Mouse (Mus musculus) hindbrain, embryonic 13.5 days (tissue): Measurements from ENCODE around the gene Tram2. TPM values are rescaled to one million over a fixed set of nuclear protein-coding genes. Genes with fewer than 3 reads are reported as not detected.

Experiments
- ATAC-seq: fragments of 200-750 bp; cut with Nextera tagmentation; 2 replicates; pipeline ENCODE4 v1.8.0; 2017; ENCODE audit warnings: moderate TSS enrichment; ENCODE audit not compliant: low FRiP score
- H3K27ac ChIP-seq: fragments of 300-500 bp; sonication (generic); 2 replicates; pipeline ENCODE4 v1.5.1; 2015; ENCODE audit warnings: inconsistent platforms, mild to moderate bottlenecking, moderate library complexity
- H3K27me3 ChIP-seq: fragments of 300-500 bp; sonication (generic); 2 replicates; pipeline ENCODE4 v1.6.1; 2015; ENCODE audit warnings: mild to moderate bottlenecking, inconsistent platforms
- H3K36me3 ChIP-seq: fragments of 300-500 bp; sonication (generic); 2 replicates; pipeline ENCODE4 v1.6.1; 2015; ENCODE audit warnings: mild to moderate bottlenecking, inconsistent platforms
- H3K4me1 ChIP-seq: fragments of 300-500 bp; sonication (generic); replicated peaks from 2 replicates; pipeline ENCODE4 v1.6.1; 2015; ENCODE audit warnings: inconsistent platforms
- H3K4me2 ChIP-seq: fragments of 300-500 bp; sonication (generic); 2 replicates; pipeline ENCODE4 v1.6.1; 2015; ENCODE audit warnings: inconsistent platforms, mild to moderate bottlenecking, moderate library complexity
- H3K4me3 ChIP-seq: fragments of 300-500 bp; sonication (generic); 2 replicates; pipeline ENCODE4 v1.5.1; 2015; ENCODE audit warnings: mild to moderate bottlenecking, inconsistent platforms
- H3K9ac ChIP-seq: fragments of 300-500 bp; sonication (generic); 2 replicates; pipeline ENCODE4 v1.6.1; 2015; ENCODE audit warnings: mild to moderate bottlenecking, inconsistent platforms
- H3K9me3 ChIP-seq: fragments of 300-500 bp; sonication (generic); 2 replicates; pipeline ENCODE4 v1.6.1; 2016; ENCODE audit warnings: inconsistent platforms
- WGBS: fragments of 180-500 bp; shearing (Covaris S2); methylation state at CpG from one replicate; pipeline ENCODE4 v1.1.7; 2015; 5-methylcytosine and 5-hydroxymethylcytosine counted together
- polyA plus RNA-seq: library from polyadenylated mRNA; unstranded; fragments of >200 nt; fragmentation: Nextera tagmentation; extraction: Ambion mirVana; gene quantifications from 2 replicates; pipeline ENCODE4 v1.2.1, GENCODE M21; 2015

Tram2 gene
- polyA plus RNA-seq, 1 experiment from 2014 or later, result 2.4 TPM

DNA sequence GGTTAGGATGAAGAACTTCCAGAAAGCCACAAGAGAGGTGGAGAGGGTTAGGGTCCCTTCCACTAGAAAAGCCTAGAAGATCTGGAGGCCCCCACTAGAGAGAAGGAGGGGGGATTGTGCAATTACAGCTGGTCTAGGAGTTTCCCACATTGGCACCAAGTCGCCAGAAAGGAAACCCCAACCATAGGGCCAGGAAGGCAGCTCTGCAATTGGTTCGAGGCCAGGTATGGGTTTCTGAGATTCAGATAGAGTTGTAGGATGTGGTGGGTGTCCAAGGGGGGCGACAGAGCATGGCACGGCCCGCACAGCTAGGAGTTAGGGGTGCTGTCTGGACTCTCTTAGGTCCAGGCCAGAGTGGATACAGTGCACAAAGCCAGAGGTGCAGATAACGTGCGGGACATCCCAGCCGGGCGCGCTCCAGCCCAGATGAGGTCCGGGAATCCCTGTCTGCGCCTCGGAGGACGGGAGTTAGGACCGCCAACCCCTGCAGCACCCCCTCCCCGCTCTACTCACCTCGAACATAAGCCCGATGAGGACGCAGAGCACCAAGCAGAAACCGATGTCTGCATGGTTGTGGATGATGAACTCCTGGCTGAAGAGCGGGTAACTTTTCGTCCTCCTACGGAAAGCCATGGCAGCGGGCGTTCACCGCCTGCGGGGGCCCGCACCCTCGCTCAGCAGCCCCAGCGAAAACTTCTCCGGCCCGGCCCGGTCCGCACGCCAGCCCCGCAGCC lies 381 bp downstream of the Tram2 start:
- Histone ChIP-seq H3K27me3 (no peaks in the 10 kb centered on the region), H3K36me3 (no peaks in the 10 kb centered on the region), H3K27ac (no peak overlapping the region), H3K4me1 (peaks cover 48% of the 10 kb centered on the region), H3K4me3 (peak overlapping the region; percentile 60), H3K4me2 (peak overlapping the region; percentile 69), H3K9ac (peak overlapping the region; percentile 80), H3K9me3 (no peaks in the 10 kb centered on the region)
- WGBS, result under 1% methylated on average over 36 of the region's 36 CpGs
- ATAC-seq, result peak; percentile 67

- no peaks in the 10 kb centered on the region for H3K27me3 ChIP-seq
- no peak overlapping the region for H3K27ac ChIP-seq
- peaks cover 58% of the 10 kb centered on the region for H3K4me1 ChIP-seq
- H3K36me3 ChIP-seq, result no peaks in the 10 kb centered on the region
- no peak for ATAC-seq
- H3K9me3 ChIP-seq, result no peaks in the 10 kb centered on the region
- H3K4me3 ChIP-seq, result peak overlapping the region; percentile 60
- peak overlapping the region; percentile 69 for H3K4me2 ChIP-seq
- 0 out of 2 replicates have a peak overlapping the region, but pooled peaks have one; percentile 6 for H3K9ac ChIP-seq
- 75% methylated on average over 7 of the region's 7 CpGs for WGBS
Observed at GRCm38 (mm10) chr1:21077619-21078018, 1.4 kb downstream of the Tram2 start.

- Histone ChIP-seq H3K36me3 (no peaks in the 10 kb centered on the region), H3K4me1 (peaks cover 60% of the 10 kb centered on the region), H3K4me2 (peak overlapping the region; percentile 69), H3K27me3 (no peaks in the 10 kb centered on the region), H3K9ac (0 out of 2 replicates have a peak overlapping the region, but pooled peaks have one; percentile 6), H3K9me3 (no peaks in the 10 kb centered on the region), H3K27ac (no peak overlapping the region), H3K4me3 (peak overlapping the region; percentile 60; the same call in 1 of the 2 replicates)
- no peak for ATAC-seq
- 46% methylated on average over 5 of the region's 5 CpGs for WGBS
Observed at GRCm38 (mm10) chr1:21077191-21077590, 1.8 kb downstream of the Tram2 start.

DNA sequence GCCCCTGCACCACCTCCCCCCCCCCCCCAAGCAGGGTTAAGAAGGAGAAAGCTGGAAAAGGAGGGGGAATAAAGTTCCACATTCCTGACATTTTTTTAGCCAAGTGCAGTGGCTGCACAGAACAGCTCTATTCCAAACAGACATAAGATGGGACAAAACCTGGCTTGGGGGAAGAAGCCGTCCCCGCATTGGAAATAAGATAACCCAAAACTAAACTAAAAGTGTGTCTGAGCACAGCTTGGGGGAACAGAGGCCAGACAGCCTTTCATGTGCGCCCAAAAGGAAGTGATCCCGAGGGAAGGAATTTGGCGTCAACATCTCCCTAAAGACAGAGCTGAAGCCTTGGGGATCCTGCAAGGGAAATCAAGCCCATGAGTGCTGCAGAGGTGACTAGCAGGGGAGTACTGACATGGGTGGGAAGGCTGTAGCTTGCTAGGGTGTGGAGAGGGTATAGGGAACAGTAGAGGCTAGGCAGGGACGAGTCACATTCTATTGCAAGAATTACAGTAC lies 3.0 kb downstream of the Tram2 start:
- no peak for ATAC-seq

GRCm38 (mm10) chr1:21074231-21074630 lies 4.8 kb downstream of the Tram2 start:
- no peak overlapping the region for H3K9ac ChIP-seq
- H3K4me3 ChIP-seq, result no peak overlapping the region
- ATAC-seq, result peak; percentile 19; the same call in 1 of the 2 replicates
- H3K27ac ChIP-seq, result peak overlapping the region; percentile 66
- H3K27me3 ChIP-seq, result no peaks in the 10 kb centered on the region
- H3K4me2 ChIP-seq, result peak overlapping the region; percentile 13; the same call in 1 of the 2 replicates
- no peaks in the 10 kb centered on the region for H3K9me3 ChIP-seq
- no peaks in the 10 kb centered on the region for H3K36me3 ChIP-seq
- 28% methylated on average over 5 of the region's 5 CpGs for WGBS
- H3K4me1 ChIP-seq, result peaks cover 60% of the 10 kb centered on the region

More for the DNA sequence above, 3.0 kb downstream of the Tram2 start:
- H3K9me3 ChIP-seq, result no peaks in the 10 kb centered on the region
- WGBS, result 20% methylated on average over 6 of the region's 6 CpGs
- no peaks in the 10 kb centered on the region for H3K36me3 ChIP-seq
- peak overlapping the region; percentile 69 for H3K4me2 ChIP-seq
- H3K27ac ChIP-seq, result peak overlapping the region; percentile 25; the same call in 1 of the 2 replicates
- no peak overlapping the region for H3K4me3 ChIP-seq
- H3K4me1 ChIP-seq, result peaks cover 60% of the 10 kb centered on the region
- H3K27me3 ChIP-seq, result no peaks in the 10 kb centered on the region
- no peak overlapping the region for H3K9ac ChIP-seq

DNA sequence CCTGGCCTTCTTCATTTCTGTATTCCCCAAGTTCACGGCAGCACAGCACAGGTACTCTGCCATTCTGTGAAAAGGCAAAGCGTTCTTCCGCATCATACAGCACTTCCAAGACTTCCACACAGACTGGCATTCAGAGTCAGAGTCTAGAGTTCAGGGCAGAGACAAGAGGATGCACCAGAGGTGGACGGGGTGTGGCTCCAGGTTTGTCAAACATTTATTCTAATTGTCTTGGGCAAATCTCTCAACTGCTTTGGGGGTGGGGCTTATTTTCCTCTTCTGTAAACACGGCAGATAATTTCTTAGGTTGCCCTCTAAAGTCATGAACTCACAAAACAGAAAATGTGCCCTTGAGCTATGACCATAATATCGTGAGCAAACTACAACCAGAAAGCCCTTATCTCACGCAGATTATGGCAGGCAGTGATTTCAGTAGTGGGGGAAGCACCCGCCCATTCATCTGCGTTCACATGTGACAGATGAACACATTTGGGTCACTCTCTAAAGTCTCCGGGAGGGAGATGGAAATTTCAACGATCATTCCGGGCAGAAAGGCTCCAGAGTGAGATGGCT lies 6.1 kb downstream of the Tram2 start:
- Histone ChIP-seq H3K4me2 (no peak overlapping the region), H3K9ac (no peak overlapping the region), H3K4me3 (no peak overlapping the region), H3K36me3 (no peaks in the 10 kb centered on the region), H3K4me1 (peaks cover 52% of the 10 kb centered on the region), H3K27ac (no peak overlapping the region; the same call in 1 of the 2 replicates), H3K9me3 (no peaks in the 10 kb centered on the region), H3K27me3 (no peaks in the 10 kb centered on the region)
- WGBS, result 84% methylated on average over 12 of the region's 12 CpGs
- ATAC-seq, result no peak

GRCm38 (mm10) chr1:21070658-21071057 lies 8.4 kb downstream of the Tram2 start:
- H3K9ac ChIP-seq, result no peak overlapping the region
- no peaks in the 10 kb centered on the region for H3K27me3 ChIP-seq
- peaks cover 32% of the 10 kb centered on the region for H3K4me1 ChIP-seq
- 0 out of 2 replicates have a peak, but pooled peaks cover 5% of the 10 kb centered on the region for H3K9me3 ChIP-seq
- H3K4me3 ChIP-seq, result no peak overlapping the region
- no peak for ATAC-seq
- 72% methylated on average over 13 of the region's 13 CpGs for WGBS
- H3K4me2 ChIP-seq, result no peak overlapping the region
- no peaks in the 10 kb centered on the region for H3K36me3 ChIP-seq
- no peak overlapping the region for H3K27ac ChIP-seq

DNA sequence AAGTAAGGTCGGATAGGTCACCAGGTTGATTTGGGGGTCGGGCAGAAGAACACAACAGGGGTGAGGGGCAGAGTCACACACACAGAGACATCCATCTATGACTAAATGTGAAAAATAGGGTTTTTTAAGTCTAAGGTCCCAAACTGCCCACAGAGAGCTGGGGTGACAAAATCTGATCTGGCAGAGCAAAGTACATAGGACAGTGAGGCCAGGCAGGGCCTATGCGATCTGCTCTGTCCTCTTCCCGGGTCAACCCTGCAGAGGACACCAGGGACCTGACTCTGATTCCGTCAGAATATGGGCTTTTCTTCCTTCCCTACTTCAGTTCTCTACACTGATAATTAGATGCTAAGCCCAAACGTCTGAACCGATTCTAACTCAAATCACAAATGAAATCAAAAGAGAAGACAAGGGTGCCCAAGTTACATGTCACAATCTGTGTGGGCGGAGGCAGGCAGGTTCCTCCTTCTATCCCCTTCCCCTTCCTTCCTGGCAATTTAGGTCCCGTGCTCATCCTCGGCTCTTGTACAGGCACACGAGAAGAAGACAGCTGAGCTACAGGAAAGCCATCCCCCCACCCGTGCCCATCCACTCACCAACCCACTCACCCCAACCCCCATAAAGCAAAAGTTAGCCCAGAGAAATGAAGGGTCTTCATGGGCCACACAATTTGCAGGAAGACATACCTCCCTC lies 9.1 kb downstream of the Tram2 start:
- 85% methylated on average over 12 of the region's 12 CpGs for WGBS
- H3K27ac ChIP-seq, result no peak overlapping the region
- no peak overlapping the region for H3K9ac ChIP-seq
- no peak for ATAC-seq
- no peaks in the 10 kb centered on the region for H3K27me3 ChIP-seq
- no peak overlapping the region for H3K4me2 ChIP-seq
- H3K36me3 ChIP-seq, result no peaks in the 10 kb centered on the region
- no peak overlapping the region for H3K4me3 ChIP-seq
- H3K4me1 ChIP-seq, result peaks cover 25% of the 10 kb centered on the region
- 0 out of 2 replicates have a peak, but pooled peaks cover 5% of the 10 kb centered on the region for H3K9me3 ChIP-seq

DNA sequence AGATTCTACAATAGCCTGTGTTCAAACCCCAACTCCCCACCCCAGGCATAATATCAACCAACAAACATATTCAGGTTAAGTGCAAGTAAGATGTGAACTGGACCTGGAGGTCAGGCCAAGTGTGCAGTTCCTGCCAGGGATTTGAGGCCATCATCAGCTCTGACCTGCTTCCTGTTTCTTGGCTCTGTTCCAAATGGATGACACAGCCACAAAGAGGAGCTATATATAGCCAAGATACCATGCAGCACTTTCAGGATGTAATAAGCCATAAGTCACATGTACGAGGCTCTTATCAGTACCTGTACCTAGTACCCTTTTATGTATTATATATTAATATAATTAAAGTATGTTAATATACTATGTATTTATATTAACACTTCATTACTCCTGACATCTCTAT lies 10.5 kb downstream of the Tram2 start:
- H3K9ac ChIP-seq, result no peak overlapping the region
- WGBS, result 79% methylated on average over 1 of the region's 1 CpGs
- H3K4me2 ChIP-seq, result no peak overlapping the region
- no peak overlapping the region for H3K27ac ChIP-seq
- ATAC-seq, result no peak
- no peaks in the 10 kb centered on the region for H3K27me3 ChIP-seq
- H3K9me3 ChIP-seq, result 0 out of 2 replicates have a peak, but pooled peaks cover 5% of the 10 kb centered on the region
- H3K4me1 ChIP-seq, result peaks cover 10% of the 10 kb centered on the region
- no peaks in the 10 kb centered on the region for H3K36me3 ChIP-seq
- no peak overlapping the region for H3K4me3 ChIP-seq

- no peaks in the 10 kb centered on the region for H3K36me3 ChIP-seq
- H3K4me1 ChIP-seq, result 0 out of 2 replicates have a peak, but pooled peaks cover 2% of the 10 kb centered on the region
- no peaks in the 10 kb centered on the region for H3K27me3 ChIP-seq
- no peak overlapping the region for H3K27ac ChIP-seq
- H3K4me2 ChIP-seq, result no peak overlapping the region
- 91% methylated on average over 11 of the region's 11 CpGs for WGBS
- H3K9me3 ChIP-seq, result 0 out of 2 replicates have a peak, but pooled peaks cover 5% of the 10 kb centered on the region
- H3K4me3 ChIP-seq, result no peak overlapping the region
- no peak overlapping the region for H3K9ac ChIP-seq
- no peak for ATAC-seq
Observed at GRCm38 (mm10) chr1:21067536-21068221, 11.3 kb downstream of the Tram2 start.

- Histone ChIP-seq H3K27me3 (no peaks in the 10 kb centered on the region), H3K4me2 (no peak overlapping the region), H3K4me3 (no peak overlapping the region), H3K9me3 (0 out of 2 replicates have a peak, but pooled peaks cover 5% of the 10 kb centered on the region), H3K4me1 (no peaks in the 10 kb centered on the region), H3K36me3 (no peaks in the 10 kb centered on the region), H3K9ac (no peak overlapping the region), H3K27ac (no peak overlapping the region)
- 97% methylated on average over 5 of the region's 5 CpGs for WGBS
- ATAC-seq, result no peak
Observed at GRCm38 (mm10) chr1:21064153-21064552, 14.9 kb downstream of the Tram2 start.
